Mouse (Mus musculus): Measurements from ENCODE around the gene Pygl. TPM values are rescaled to one million over a fixed set of nuclear protein-coding genes. Genes with fewer than 3 reads are reported as not detected.

Pygl gene
- total RNA-seq (2023; ENCODE audit: inconsistent age): 1.1 to 4.6 TPM (median 2.5 TPM) in 4 replicates

DNA sequence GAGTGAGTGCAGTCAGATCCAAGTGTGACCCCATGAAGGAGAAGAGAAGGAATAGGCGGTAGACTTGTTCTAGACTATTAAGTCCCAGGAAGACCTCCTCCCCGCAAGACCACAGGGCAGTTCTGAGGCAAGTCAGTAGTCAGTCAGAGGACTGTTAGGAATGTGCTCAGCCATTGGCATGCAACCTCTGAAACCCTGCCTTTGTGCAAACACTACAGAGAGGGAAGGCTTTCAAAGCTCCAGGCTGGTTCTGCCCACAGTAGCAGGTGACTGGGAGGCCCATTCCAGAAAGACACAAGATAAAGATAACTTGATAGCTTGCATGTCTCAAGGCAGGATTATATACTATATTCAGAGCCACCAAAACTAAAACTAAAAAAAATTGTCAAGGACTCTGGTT, at the start of gene Pygl:
Pygl (minus strand) TSS at position 195 of the 400 bp plus-strand sequence.

DNA sequence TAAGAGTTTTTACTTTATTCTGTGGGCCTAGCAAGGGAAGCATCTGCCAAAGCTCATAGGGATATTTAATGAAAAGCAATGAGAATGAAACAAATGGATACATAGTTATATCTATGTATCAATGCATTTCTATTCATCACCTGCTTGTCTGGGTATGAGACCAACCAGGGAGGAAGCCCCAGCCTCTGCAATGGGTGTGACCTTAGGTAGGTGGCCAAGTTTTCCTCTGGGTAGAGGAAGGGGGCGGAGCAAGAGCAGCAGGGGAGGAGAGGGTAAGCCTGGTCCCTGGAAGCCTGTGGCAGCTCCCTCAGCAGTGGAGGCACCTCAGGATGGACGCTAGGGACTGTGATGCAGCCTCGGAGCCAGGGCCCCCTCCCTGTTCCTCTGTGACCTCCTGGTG, 77.4 kb downstream of the Pygl start, which contains the start of gene Abhd12b:
Abhd12b (plus strand) TSS at position 301 of the 400 bp plus-strand sequence.

Other genes starting within 250 kb of the Pygl start
- gene Sav1, start 244.5 kb downstream of the Pygl start, total RNA-seq (2023; ENCODE audit: inconsistent age): 39.5 to 49.2 TPM (median 47.8 TPM) in 4 replicates
- 82.0 to 91.0 TPM (median 89.8 TPM) in 4 replicates for gene Nin, start 117.8 kb downstream of the Pygl start, total RNA-seq (2023; ENCODE audit: inconsistent age)
- not detected in 4 replicates for gene Abhd12b, start 77.3 kb downstream of the Pygl start, total RNA-seq (2023; ENCODE audit: inconsistent age)
- not detected in 4 replicates for gene Trim9, start 116.1 kb upstream of the Pygl start, total RNA-seq (2023; ENCODE audit: inconsistent age)
- 28.8 to 38.9 TPM (median 34.1 TPM) in 4 replicates for gene Tmx1, start 221.6 kb upstream of the Pygl start, total RNA-seq (2023; ENCODE audit: inconsistent age)